Mouse (Mus musculus) stomach, embryonic 14.5 days (tissue): ENCODE data around the gene Prlr. TPM values are rescaled to one million over a fixed set of nuclear protein-coding genes. Genes with fewer than 3 reads are reported as not detected.

ENCODE experiments used
- ATAC-seq: fragments of 200-750 bp; cut with Nextera tagmentation; 2 replicates; pipeline ENCODE4 v1.8.0; 2017; ENCODE audit warnings: low read depth, moderate TSS enrichment; ENCODE audit not compliant: insufficient number of reproducible peaks, insufficient read depth, low FRiP score
- H3K27ac ChIP-seq: fragments of 300-500 bp; sonication (generic); 2 replicates; pipeline ENCODE4 v1.5.1; 2014; ENCODE audit warnings: mild to moderate bottlenecking, low read length, moderate library complexity, mixed read lengths
- H3K27me3 ChIP-seq: fragments of 300-500 bp; sonication (generic); 2 replicates; pipeline ENCODE4 v1.6.1; 2014; ENCODE audit warnings: low read length, control low read depth, mixed read lengths; ENCODE audit not compliant: control insufficient read depth, insufficient read depth
- H3K36me3 ChIP-seq: fragments of 300-500 bp; sonication (generic); 2 replicates; pipeline ENCODE4 v1.6.1; 2014; ENCODE audit warnings: mild to moderate bottlenecking, control low read depth, low read length, moderate library complexity, mixed read lengths; ENCODE audit not compliant: control insufficient read depth, insufficient read depth
- H3K4me1 ChIP-seq: fragments of 300-500 bp; sonication (generic); 2 replicates; pipeline ENCODE4 v1.6.1; 2014; ENCODE audit warnings: low read length, control low read depth, mixed read lengths; ENCODE audit not compliant: control insufficient read depth, insufficient read depth
- H3K4me2 ChIP-seq: fragments of 300-500 bp; sonication (generic); replicated peaks from 2 replicates; pipeline ENCODE4 v1.6.1; 2014; ENCODE audit warnings: low read depth, low read length, control low read depth
- H3K4me3 ChIP-seq: fragments of 300-500 bp; sonication (generic); 2 replicates; pipeline ENCODE4 v1.5.1; 2014; ENCODE audit warnings: low read depth, low read length, control low read depth
- H3K9ac ChIP-seq: fragments of 300-500 bp; sonication (generic); replicated peaks from 2 replicates; pipeline ENCODE4 v1.6.1; 2014; ENCODE audit warnings: low read depth, mild to moderate bottlenecking, control low read depth, low read length, moderate library complexity, mixed read lengths
- H3K9me3 ChIP-seq: fragments of 300-500 bp; sonication (generic); 2 replicates; pipeline ENCODE4 v1.6.1; 2016; ENCODE audit warnings: low read depth, low read length, control low read depth; ENCODE audit not compliant: control insufficient read depth
- WGBS: fragments of 180-500 bp; shearing (Covaris S2); extraction: QIAGEN DNeasy Blood & Tissue Kit; methylation state at CpG from one replicate; pipeline ENCODE4 v1.1.7; 2014; 5-methylcytosine and 5-hydroxymethylcytosine counted together
- polyA plus RNA-seq: library from polyadenylated mRNA; unstranded; fragments of >200 nt; fragmentation: Nextera tagmentation; extraction: Ambion mirVana; gene quantifications from 2 replicates; pipeline ENCODE4 v1.2.1, GENCODE M21; 2014

Prlr gene
- polyA plus RNA-seq, 1 experiment from 2014 or later = 3.0 TPM

GRCm38 (mm10) chr15:10267251-10267650 lies 90.2 kb downstream of the Prlr start:
- Histone ChIP-seq H3K4me2 (no peak overlapping the region), H3K9ac (no peak overlapping the region), H3K9me3 (no peaks in the 10 kb centered on the region), H3K27me3 (no peaks in the 10 kb centered on the region), H3K4me3 (no peak overlapping the region), H3K36me3 (no peaks in the 10 kb centered on the region), H3K4me1 (no peaks in the 10 kb centered on the region), H3K27ac (no peak overlapping the region)
- 25% methylated on average over 3 of the region's 3 CpGs for WGBS
- no peak for ATAC-seq

GRCm38 (mm10) chr15:10276386-10276785 lies 99.3 kb downstream of the Prlr start:
- H3K4me3 ChIP-seq = no peak overlapping the region
- H3K36me3 ChIP-seq = no peaks in the 10 kb centered on the region
- no peak overlapping the region for H3K27ac ChIP-seq
- no peak overlapping the region for H3K4me2 ChIP-seq
- no peaks in the 10 kb centered on the region for H3K9me3 ChIP-seq
- H3K4me1 ChIP-seq = no peaks in the 10 kb centered on the region
- H3K27me3 ChIP-seq = no peaks in the 10 kb centered on the region
- ATAC-seq = no peak
- no peak overlapping the region for H3K9ac ChIP-seq

GRCm38 (mm10) chr15:10277461-10277860 lies 100.4 kb downstream of the Prlr start:
- ATAC-seq = no peak
- no peaks in the 10 kb centered on the region for H3K27me3 ChIP-seq
- no peak overlapping the region for H3K4me2 ChIP-seq
- WGBS = 71% methylated on average over 4 of the region's 4 CpGs
- H3K27ac ChIP-seq = no peak overlapping the region
- H3K9me3 ChIP-seq = no peaks in the 10 kb centered on the region
- no peak overlapping the region for H3K4me3 ChIP-seq
- no peaks in the 10 kb centered on the region for H3K36me3 ChIP-seq
- no peaks in the 10 kb centered on the region for H3K4me1 ChIP-seq
- no peak overlapping the region for H3K9ac ChIP-seq

DNA sequence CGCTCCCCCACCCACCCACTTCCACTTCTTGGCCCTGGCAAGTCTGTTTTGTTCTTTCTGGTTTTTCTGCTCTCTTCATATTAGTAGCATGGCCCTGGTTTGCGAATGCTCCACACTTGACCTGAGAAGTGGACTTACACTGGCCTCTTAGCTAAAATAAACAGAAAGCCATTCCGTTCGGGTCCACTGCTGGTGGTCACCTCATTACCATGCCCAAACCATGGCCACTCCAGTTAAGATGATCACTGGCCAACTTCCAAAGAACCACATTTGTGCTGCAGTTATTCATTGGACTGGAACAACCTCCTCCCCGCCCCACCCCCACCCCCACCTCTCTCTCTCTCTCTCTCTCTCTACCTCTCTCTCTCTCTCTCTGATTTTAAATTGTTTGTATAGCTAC lies 104.5 kb downstream of the Prlr start:
- Histone ChIP-seq H3K9ac (no peak overlapping the region), H3K4me3 (no peak overlapping the region), H3K4me1 (no peaks in the 10 kb centered on the region), H3K36me3 (no peaks in the 10 kb centered on the region), H3K27me3 (no peaks in the 10 kb centered on the region), H3K4me2 (no peak overlapping the region), H3K27ac (no peak overlapping the region), H3K9me3 (no peaks in the 10 kb centered on the region)
- no peak for ATAC-seq
- WGBS = 62% methylated on average over 5 of the region's 5 CpGs

- Histone ChIP-seq H3K27ac (no peak overlapping the region), H3K4me3 (no peak overlapping the region), H3K9ac (no peak overlapping the region), H3K4me1 (no peaks in the 10 kb centered on the region), H3K4me2 (no peak overlapping the region), H3K9me3 (no peaks in the 10 kb centered on the region), H3K27me3 (no peaks in the 10 kb centered on the region), H3K36me3 (no peaks in the 10 kb centered on the region)
- ATAC-seq = no peak
These were observed 106.6 kb downstream of the Prlr start for GRCm38 (mm10) chr15:10283661-10284060.

DNA sequence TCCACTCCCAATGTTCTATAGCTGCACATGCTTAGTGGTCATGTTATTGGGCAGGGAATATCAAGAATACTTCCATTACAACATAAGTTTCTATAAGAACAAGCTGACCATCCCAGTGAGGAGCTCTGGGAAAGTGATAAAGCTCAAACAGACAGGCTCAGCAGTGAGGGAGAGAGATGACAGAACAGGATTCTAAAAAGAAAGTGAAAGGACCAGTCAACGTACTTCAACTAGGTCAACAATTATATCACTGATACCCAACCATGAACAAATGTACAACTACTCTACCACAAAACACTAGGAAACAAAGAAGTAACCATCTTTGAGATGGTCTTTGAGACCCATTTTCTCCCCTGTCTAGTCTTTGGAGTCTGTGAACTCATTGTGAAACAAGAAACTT lies 119.5 kb downstream of the Prlr start:
- 75% methylated on average over 1 of the region's 1 CpGs for whole genome bisulfite sequencing
- H3K9ac ChIP-seq = no peak overlapping the region
- H3K4me3 ChIP-seq = no peak overlapping the region
- no peaks in the 10 kb centered on the region for H3K9me3 ChIP-seq
- H3K4me2 ChIP-seq = no peak overlapping the region
- ATAC-seq = no peak
- H3K27me3 ChIP-seq = no peaks in the 10 kb centered on the region
- no peaks in the 10 kb centered on the region for H3K36me3 ChIP-seq
- no peaks in the 10 kb centered on the region for H3K4me1 ChIP-seq
- no peak overlapping the region for H3K27ac ChIP-seq

DNA sequence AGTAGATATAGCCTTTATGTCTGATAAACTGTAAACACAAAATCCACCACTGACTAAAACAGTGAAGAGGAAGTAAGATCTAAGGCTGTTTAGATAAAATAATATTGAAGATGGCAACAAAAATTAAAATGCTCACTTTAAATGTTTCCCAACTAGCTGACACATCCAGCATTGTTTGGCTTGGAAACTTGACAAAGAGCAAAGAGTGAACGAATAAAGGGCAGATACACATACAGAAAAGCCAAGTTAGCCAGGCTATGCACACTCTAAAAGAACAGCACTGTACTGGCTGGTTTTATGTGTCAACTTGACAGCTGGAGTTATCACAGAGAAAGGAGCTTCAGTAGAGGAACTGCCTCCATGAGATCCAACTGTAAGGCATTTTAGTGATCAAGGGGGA lies 121.0 kb downstream of the Prlr start:
- Histone ChIP-seq H3K4me2 (no peak overlapping the region), H3K4me3 (no peak overlapping the region), H3K27ac (no peak overlapping the region), H3K9me3 (no peaks in the 10 kb centered on the region), H3K4me1 (no peaks in the 10 kb centered on the region), H3K27me3 (no peaks in the 10 kb centered on the region), H3K36me3 (no peaks in the 10 kb centered on the region), H3K9ac (no peak overlapping the region)
- WGBS = 71% methylated on average over 1 of the region's 1 CpGs
- no peak for ATAC-seq

DNA sequence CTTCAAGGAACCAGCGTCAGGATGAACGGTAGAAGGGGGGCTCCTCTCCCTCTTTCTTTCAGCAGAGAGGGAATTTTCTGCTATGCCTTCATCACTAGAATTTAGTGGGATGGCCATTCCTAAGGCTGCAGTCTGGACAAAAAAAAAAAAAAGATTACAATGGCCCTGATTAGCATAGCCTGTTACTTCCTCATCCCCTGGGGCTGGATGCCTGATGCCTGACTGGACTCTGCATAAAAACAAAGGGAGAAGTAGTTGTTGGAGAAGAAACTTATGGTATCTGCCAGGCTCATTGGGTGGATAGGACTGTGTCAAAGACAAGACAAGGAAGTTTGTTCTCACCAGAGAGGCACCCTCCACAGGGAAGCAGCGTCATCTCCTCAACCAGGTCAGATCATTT lies 122.4 kb downstream of the Prlr start:
- Histone ChIP-seq H3K4me1 (no peaks in the 10 kb centered on the region), H3K4me2 (no peak overlapping the region), H3K9ac (no peak overlapping the region), H3K4me3 (no peak overlapping the region), H3K27ac (no peak overlapping the region), H3K9me3 (no peaks in the 10 kb centered on the region), H3K27me3 (no peaks in the 10 kb centered on the region), H3K36me3 (no peaks in the 10 kb centered on the region)
- WGBS = 75% methylated on average over 3 of the region's 3 CpGs
- ATAC-seq = no peak

DNA sequence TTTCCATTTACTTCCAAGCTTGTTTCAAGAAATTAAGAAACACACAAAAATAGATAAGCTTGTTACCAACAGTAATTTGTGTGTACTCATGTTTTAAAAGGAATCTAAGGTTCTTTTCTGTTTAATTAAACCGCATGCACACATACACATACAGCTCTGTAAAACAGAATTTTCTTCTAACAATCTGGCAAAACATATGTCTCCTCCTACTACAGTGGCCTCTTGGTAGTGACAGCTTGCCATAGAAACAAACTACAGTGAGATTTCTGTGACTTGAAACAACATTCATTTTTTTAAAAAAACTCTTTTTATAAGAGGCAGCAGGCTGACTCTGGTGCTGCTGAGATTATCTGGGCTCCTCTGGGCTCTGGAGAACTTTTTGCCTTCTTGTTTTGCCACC lies 129.4 kb downstream of the Prlr start:
- 90% methylated on average over 1 of the region's 1 CpGs for WGBS
- Histone ChIP-seq H3K27ac (no peak overlapping the region), H3K9ac (no peak overlapping the region), H3K27me3 (no peaks in the 10 kb centered on the region), H3K4me2 (no peak overlapping the region), H3K9me3 (no peaks in the 10 kb centered on the region), H3K4me1 (no peaks in the 10 kb centered on the region), H3K4me3 (no peak overlapping the region), H3K36me3 (no peaks in the 10 kb centered on the region)
- ATAC-seq = no peak
